Mouse (Mus musculus) adrenal gland, postnatal 4 days (tissue): ENCODE data around the gene Npepl1. TPM values are rescaled to one million over a fixed set of nuclear protein-coding genes. Genes with fewer than 3 reads are reported as not detected.

ENCODE experiments used
- total RNA-seq, 2 experiments: library from RNA; stranded (reverse); gene quantifications; 2 replicates each; pipeline ENCODE4 v1.2.3; 2021

Npepl1 gene
- total RNA-seq, 2 experiments from 2014 or later: 88.2 to 90.6 TPM

Other genes starting within 250 kb of the Npepl1 start
- gene Stx16, start 34.0 kb upstream of the Npepl1 start, total RNA-seq: 10 to 100 TPM; 42.0 to 54.8 TPM
- 1,000 to 10,000 TPM; 3,043 to 3,192 TPM for gene Gnas, start 174.0 kb downstream of the Npepl1 start, total RNA-seq
- 1 to 10 TPM; 2.1 to 2.2 TPM for gene Gm20721, start 236.4 kb downstream of the Npepl1 start, total RNA-seq